Mouse (Mus musculus): Measurements from ENCODE around the gene Tead1. TPM values are rescaled to one million over a fixed set of nuclear protein-coding genes. Genes with fewer than 3 reads are reported as not detected.

Tead1 gene
- polyA plus RNA-seq, 2 experiments from 2014 or later, result 0.60 TPM; not detected in 1

GRCm38 (mm10) chr7:112780910-112781309 lies 101.8 kb downstream of the Tead1 start:
- ATAC-seq, result no peak

- no peak for ATAC-seq
Observed at GRCm38 (mm10) chr7:112781987-112782386, 102.9 kb downstream of the Tead1 start.

GRCm38 (mm10) chr7:112784278-112784677 lies 105.2 kb downstream of the Tead1 start:
- ATAC-seq, result no peak

DNA sequence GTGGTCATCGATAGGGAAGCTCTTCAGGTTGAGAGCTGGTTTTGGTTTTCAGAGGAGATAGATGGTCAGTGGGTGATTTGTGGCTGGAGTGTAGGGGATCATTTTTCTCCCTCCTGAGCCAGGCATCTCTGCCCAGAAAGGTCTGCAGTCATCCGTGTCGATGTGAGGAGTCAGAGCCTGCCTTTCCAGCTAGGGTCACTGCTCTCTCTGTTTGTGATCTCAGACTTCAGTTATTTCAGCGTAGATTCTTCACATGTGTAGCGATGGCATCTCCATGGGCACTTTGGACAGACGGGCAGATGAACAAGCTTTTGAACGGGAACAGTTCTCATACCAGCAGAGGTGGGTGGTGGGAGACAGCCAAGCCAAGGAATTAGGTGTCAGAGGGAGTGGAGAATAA lies 106.2 kb downstream of the Tead1 start:
- no peak for ATAC-seq

DNA sequence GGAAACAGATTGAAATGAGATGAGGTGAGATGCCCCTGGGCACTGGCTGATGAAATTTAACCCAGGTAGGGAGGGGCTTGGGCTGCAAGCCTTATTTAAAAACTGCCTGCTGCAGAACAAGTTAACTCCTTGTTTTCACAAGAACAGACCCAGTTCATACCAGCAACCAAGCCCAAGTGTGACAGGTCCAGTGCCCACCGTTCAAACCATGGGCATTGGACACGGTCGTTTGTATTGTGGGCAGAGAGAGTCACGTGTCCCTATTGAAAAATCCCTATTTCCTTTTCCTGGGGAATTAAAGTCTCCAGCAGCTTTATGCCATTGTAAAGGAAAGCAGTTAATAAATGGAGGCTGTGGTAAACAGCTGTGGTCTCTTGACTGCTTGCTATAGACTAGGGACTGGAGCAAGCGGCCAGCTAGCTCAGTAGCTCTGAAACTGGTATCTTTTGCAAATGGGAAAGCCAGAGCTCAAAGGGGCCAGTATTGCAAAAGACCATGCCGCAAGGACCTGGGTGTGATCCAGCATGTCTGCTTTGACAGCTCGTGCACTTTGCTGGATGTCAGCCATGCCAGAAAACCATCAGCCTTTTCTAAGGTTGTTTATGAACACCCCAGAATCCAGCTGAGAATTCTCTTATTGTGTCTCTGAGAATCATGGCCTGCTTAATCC lies 107.6 kb downstream of the Tead1 start:
- ATAC-seq, result no peak

DNA sequence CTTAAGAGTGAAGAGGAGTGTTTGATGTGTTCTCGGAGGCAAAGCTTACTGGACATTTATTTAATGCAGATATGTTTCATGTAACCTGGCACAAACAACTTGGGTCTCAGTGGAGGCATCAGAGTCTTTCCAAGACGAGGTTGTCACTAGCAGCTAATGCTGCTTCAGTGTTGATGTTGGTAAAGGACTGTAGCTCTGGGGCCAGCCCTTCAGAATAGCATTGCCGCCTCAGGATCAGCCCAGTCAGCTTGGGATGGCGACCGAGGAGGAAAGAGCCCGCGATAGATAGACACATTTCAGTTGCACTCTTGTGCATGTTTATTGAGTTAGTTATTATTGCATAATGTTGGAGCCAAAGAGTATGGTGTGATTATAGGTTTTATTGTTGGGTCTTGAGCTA lies 108.2 kb downstream of the Tead1 start:
- no peak for ATAC-seq

DNA sequence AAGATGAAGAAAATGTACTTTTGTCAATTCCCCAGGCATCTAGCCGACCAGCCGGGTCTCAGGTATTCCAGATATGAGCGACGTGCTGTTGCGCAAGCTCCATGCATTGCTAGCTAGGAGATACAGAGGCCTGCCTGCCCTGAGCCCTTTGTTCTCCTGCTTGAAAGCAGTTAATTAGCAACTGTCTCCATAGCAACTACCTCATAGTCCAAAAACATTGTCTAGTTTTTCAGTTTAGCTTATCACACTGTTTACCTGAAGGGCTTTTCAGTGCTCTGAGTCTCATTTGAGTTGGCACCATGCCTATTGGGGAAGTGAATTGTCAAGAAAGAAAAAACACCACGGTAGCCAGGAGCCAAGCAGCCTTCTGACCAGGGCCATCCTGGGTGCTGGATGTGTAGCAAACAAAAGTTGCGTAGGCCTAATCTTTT lies 109.2 kb downstream of the Tead1 start:
- ATAC-seq, result no peak

DNA sequence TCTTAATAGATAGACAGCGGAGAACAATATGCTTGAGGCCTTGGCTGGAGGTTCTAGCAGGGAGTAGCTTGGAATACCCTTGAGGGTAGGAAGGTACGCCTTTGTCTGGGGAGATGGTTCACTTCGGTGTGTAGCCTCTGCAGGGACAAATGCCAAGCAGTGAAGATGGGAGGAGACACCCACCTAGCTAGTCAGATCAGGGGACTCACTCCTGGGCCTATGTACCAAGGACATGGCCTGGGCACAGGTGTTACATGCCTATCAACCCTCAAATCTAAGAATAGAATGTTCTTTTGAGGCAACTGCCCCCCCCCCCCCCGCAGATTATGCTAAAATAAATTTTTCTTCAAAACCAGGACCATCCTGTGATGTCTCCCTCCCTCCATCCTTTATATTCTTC lies 110.6 kb downstream of the Tead1 start:
- no peak for ATAC-seq

- ATAC-seq, result no peak
Observed at GRCm38 (mm10) chr7:112790334-112790733, 111.2 kb downstream of the Tead1 start.

DNA sequence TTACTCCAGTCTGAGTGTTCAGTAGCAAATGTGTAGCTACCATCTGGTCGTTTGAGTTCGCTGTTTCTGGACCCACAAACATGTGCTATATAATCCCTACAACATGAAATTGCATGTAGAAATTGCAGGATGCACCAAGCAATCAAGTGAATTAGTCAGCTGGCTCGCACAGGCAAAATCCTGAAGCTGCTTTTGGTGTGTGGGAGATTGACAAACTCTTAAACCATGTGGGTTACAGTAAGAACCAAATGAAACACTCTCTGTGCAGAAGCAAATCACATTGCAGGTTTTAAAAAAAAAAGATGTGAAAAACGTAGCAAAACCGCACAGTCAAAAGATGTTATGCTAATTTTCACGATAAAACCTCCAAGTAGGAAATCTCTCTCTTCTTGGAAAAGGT lies 113.6 kb downstream of the Tead1 start:
- no peak for ATAC-seq

GRCm38 (mm10) chr7:112793903-112794302 lies 114.8 kb downstream of the Tead1 start:
- ATAC-seq, result no peak

DNA sequence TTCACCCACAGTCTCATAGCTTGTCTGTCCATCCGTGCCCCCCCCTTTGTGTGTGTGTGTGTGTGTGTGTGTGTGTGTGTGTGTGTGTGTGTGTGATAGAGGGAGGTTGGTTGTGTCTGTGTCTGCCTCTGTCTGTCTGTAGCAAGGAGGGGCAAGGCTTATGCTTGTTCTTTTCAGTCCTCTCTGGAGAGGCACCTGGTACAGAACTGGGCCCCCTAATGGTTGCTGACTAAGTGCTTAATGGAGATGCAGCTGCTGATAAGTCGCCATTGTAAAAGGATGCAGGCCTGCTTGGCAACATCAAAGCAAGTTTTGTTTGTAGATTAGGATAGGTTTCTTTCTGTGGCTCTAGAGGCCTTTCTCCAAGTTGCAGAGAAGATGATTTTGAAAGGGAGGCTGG lies 115.4 kb downstream of the Tead1 start:
- no peak for ATAC-seq

- ATAC-seq, result no peak
Observed at GRCm38 (mm10) chr7:112797526-112798321, 118.6 kb downstream of the Tead1 start.

- no peak for ATAC-seq
Observed at GRCm38 (mm10) chr7:112801706-112802105, 122.6 kb downstream of the Tead1 start.

DNA sequence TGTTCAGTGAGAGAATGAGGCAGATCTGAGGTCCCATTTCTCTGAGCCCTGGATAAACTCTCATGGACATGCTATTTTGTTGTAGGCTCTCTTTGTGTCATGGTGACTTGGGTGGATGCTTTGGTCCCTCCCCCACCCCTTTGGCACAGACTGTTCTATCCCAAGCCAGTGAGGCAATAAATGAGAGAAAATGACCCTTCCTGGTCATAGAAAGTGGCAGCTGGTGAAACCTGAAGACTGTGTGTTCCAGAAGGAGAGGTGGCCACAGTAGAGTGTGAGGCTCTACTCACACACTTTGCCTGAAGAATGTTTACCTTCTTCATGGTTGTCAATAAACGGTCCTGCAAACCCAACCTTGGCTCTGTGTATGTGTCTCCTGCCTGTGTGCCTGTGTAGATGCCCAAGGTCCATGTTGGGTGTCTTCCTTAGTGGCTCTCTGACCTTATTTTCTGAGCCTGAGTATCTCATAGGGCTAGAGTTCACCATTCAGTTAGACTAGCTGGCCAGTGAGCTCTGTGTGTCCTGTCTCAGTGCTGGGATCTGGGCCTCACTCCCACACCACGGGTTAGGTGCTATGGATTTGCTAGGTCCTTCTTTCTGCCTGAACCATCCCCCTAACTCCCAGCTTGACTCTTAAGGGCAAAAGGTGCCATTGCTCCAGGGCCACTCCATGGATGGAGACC lies 127.7 kb downstream of the Tead1 start:
- no peak for ATAC-seq

DNA sequence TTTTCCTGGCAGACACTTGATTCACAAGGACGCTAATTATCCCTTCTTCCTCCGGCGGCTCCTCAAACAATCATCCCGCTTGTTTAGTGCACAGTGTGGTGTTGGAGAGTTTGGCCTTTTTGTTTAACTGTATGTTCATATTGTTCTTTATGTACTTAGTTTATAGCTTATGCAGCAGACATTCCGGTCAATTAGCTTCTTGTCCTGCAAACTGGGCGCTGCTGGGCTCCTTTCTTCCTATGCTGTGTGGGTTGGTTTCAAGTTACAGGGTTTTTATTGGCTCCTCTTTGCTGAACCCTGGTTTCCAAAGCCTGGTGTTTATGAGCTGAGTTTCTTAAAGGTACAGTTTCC lies 128.3 kb downstream of the Tead1 start:
- no peak for ATAC-seq

DNA sequence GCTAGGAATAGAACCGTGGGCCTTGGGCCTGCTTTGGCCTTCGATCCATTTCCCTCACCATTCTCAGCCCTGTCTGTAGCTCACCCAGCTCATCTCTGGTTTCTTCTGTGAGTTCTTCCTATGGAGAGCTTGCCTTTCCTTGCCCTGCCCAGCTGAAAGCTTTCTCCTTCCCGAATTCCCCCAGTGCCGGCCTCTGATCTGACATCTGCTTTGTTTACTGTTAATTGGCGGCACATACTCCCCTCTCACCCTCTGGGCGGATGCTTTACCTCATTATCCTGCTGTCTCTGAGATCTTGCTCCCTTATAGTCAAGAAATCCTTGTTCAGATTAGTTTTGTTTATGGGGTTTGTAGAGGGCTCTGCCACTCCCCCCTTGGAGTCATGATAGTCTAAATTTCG lies 131.6 kb downstream of the Tead1 start:
- ATAC-seq, result no peak

DNA sequence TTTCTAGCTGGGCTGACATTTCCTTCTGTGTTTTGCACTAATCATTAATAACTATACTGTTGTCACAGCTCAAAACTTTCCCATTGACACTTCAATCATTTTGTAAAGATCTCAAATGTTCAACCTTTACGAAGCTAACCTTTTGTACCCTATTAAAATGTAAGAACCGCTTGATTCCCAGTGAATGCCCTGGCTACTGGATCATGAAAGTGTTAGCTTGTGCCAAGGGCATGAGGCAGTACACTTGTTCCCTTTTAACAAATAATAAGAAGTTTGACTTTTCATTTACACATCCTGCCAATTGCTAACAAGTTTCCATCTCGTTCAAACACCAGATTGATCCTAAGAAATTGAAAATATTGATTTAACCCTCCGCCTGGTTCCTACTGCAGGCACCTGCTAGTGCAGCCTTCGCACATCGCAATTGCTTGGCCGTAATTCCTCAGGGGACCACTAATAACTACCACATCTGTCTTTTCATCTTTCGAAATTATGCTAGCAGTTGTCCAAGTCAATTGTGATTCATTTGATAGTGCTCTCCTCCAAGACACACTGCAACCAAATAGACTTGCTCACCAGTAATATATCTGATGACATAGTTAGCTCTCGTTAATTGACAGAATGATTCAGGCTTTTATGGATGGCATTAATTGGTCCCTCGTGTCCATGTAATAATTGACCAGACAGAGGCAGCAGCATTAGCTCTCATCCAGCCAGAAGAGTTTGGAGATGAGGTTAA lies 133.1 kb downstream of the Tead1 start:
- ATAC-seq, result no peak

- ATAC-seq, result no peak
Observed at GRCm38 (mm10) chr7:112813163-112813562, 134.0 kb downstream of the Tead1 start.

- no peak for ATAC-seq
Observed at GRCm38 (mm10) chr7:112813731-112814306, 134.7 kb downstream of the Tead1 start.

- ATAC-seq, result no peak
Observed at GRCm38 (mm10) chr7:112816016-112816415, 136.9 kb downstream of the Tead1 start.

DNA sequence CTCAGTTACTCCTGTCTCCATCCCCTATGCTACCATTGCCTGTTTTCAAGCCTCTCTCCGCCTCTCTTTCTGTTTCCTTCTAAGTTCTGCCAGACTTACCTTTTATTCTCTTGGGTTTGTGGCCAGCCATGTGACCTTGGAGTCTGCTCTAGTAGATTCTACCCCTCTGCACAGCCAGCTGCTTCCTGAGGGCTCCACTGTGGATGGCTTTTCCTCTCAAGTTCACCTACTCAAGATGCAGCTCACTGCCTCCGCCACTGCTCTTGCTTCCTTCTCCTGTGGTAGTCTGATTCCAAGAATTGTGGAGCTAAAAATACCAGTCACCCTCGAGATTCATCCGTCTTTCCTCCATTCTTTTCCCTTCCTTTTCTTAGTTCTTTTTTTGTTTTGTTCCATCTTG lies 140.7 kb downstream of the Tead1 start:
- ATAC-seq, result no peak

DNA sequence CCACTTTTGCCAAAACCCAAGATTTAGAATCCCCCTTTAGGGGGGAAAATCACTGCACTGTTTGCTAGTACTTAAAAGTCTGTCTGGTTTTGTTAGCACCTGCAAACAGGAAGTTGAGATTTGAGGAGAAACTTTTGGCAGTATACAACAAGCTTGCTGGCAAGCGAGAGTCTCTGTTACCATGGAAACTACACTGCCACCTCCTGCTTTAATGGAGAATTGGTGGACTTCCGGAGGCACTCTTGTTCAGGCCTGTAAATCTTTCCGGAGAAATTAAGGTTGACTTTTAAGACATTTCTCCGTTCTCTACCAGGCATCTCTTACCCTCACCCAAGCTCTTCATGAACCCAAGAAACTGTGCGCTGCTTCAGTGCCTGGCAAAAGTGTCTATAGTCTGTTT lies 143.8 kb downstream of the Tead1 start:
- peak; percentile 19 for ATAC-seq

Measured in activated CD4-positive, CD25-positive, alpha-beta regulatory T cell, adult 4 months (primary cell).